Mouse (Mus musculus) ES-E14 (cell line): ENCODE results near the gene Ankrd34a. TPM values are rescaled to one million over a fixed set of nuclear protein-coding genes. Genes with fewer than 3 reads are reported as not detected.

Experiments used
- DNase-seq: peaks from one replicate; pipeline ENCODE4 v3.0.0-alpha.2; 2013; ENCODE audit warnings: low read depth, low spot score
- H3K27ac ChIP-seq: 2 replicates; pipeline ENCODE4 v1.5.1; 2012; ENCODE audit warnings: low read depth, mild to moderate bottlenecking, low read length, moderate library complexity, mixed read lengths; ENCODE audit not compliant: poor library complexity, insufficient read depth, severe bottlenecking
- H3K36me3 ChIP-seq: 2 replicates; pipeline ENCODE4 v1.6.1; 2012; ENCODE audit warnings: mild to moderate bottlenecking, low read length, moderate library complexity, mixed read lengths; ENCODE audit not compliant: control insufficient read depth, poor library complexity, insufficient read depth, severe bottlenecking
- H3K4me1 ChIP-seq, 2 experiments: fragments of 150-350 bp in 1 of 2; sonication (generic) in 1 of 2; 2 replicates each; pipeline ENCODE4 v1.6.1; 2012; ENCODE audit warnings: low read length in 2 of 2, mild to moderate bottlenecking in 1 of 2, mixed read lengths in 1 of 2; ENCODE audit not compliant: control insufficient read depth in 2 of 2, insufficient read depth in 2 of 2, poor library complexity in 1 of 2
- H3K4me3 ChIP-seq, 2 experiments: fragments of 150-350 bp in 1 of 2; sonication (generic) in 1 of 2; 2 replicates each; pipeline ENCODE4 v1.5.1; 2012; ENCODE audit warnings: low read length in 2 of 2, low read depth in 1 of 2, mild to moderate bottlenecking in 1 of 2, mixed read lengths in 1 of 2; ENCODE audit not compliant: insufficient read depth in 1 of 2, poor library complexity in 1 of 2, severe bottlenecking in 1 of 2
- H3K9ac ChIP-seq: 2 replicates; pipeline ENCODE4 v1.6.1; 2012; ENCODE audit warnings: low read depth, mild to moderate bottlenecking, low read length, mixed read lengths; ENCODE audit not compliant: poor library complexity, insufficient read depth, severe bottlenecking
- H3K9me3 ChIP-seq: fragments of 150-350 bp; sonication (generic); 2 replicates; pipeline ENCODE4 v1.6.1; 2012; ENCODE audit warnings: low read depth, mild to moderate bottlenecking, low read length; ENCODE audit not compliant: control insufficient read depth, insufficient read depth
- CHD2 ChIP-seq: IDR thresholded peaks from 2 replicates; pipeline ENCODE4 v1.6.1; 2014; ENCODE audit warnings: mild to moderate bottlenecking, low read depth, low read length, inconsistent platforms
- HCFC1 ChIP-seq: IDR thresholded peaks from 2 replicates; pipeline ENCODE4 v1.6.1; 2012; ENCODE audit warnings: low read length, inconsistent platforms, borderline replicate concordance; ENCODE audit not compliant: insufficient read depth
- MAFK ChIP-seq: IDR thresholded peaks from 2 replicates; pipeline ENCODE4 v1.6.1; 2014; ENCODE audit warnings: mild to moderate bottlenecking, low read depth, low read length, inconsistent platforms; ENCODE audit not compliant: insufficient read depth
- ZC3H11A ChIP-seq: IDR thresholded peaks from 2 replicates; pipeline ENCODE4 v1.6.1; 2012; ENCODE audit warnings: low read depth, mild to moderate bottlenecking, inconsistent platforms, low read length, borderline replicate concordance
- ZNF384 ChIP-seq: IDR thresholded peaks from 2 replicates; pipeline ENCODE4 v1.6.1; 2012; ENCODE audit warnings: low read depth, low read length, inconsistent platforms
- in situ Hi-C, 2 experiments: fragments of 600-800 bp; cut with MboI; formaldehyde crosslinking; loops; one replicate each; pipeline ENCODE4 v1.15.1; 2025; ENCODE audit warnings: low sequenced_read_pairs in 2 of 2, inconsistent platforms in 1 of 2; ENCODE audit not compliant: unreplicated experiment in 2 of 2
- total RNA-seq: library from RNA; depleted of rRNA; stranded (reverse); fragments of 300-350 nt; gene quantifications from 2 replicates; pipeline ENCODE4 v1.2.3, GENCODE M21; 2012

Ankrd34a gene
- total RNA-seq, 1 experiment = 0.67 TPM

- no peaks in the 10 kb centered on the region for H3K36me3 ChIP-seq
- no peaks in the 10 kb centered on the region for H3K9me3 ChIP-seq
- peak overlapping the region; percentile 38; the same call in 1 of the 2 replicates for H3K9ac ChIP-seq
- no peak for TF ChIP-seq ZC3H11A
- TF ChIP-seq CHD2 = no peak
- no peak for TF ChIP-seq MAFK
- TF ChIP-seq ZNF384 = no peak
- TF ChIP-seq HCFC1 = no peak
- H3K4me1 ChIP-seq = peaks cover 8 to 46% of the 10 kb centered on the region in 2 experiments
- in situ Hi-C loops = no loop called here
- DNase-seq = no peak
- no peak overlapping the region; a peak in 1 of 4 replicates for H3K4me3 ChIP-seq
- no peak overlapping the region; the same call in 1 of the 2 replicates for H3K27ac ChIP-seq
Measured at GRCm38 (mm10) chr3:96573611-96574511, 22.6 kb upstream of the Ankrd34a start.

DNA sequence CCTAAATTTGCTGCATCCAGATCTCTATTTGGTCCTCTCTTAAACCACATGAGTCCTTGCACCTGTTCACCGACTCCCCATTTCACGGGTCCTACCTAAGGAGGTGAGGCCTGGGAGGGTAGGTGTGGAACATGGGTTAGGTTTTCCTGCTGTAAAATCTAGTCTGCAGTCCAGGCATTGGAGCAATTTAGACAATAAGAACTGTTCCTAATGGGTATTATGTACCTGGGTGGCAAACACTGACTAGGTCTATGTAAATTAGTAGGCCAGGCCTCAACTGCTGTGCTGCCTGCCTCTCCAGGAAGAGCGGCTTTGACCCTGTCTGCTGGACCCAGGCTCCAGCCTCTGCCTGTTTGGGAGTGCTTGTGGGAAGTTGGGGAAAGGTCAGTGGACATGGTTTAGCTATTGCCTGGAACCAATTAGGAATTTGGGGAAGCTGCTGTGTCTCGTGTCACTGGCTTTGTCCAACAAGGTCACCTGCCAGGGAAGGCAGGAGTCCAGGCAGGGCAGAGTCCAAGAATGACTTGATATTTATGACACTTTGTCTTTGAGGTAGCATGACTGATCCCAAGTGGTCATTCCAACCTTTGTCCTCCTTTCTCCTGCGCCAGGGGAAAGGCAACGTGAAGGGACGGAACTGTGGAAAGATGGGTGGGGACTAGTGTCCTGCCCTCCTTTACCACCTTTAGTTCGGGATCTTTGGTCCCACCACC lies 21.0 kb upstream of the Ankrd34a start:
- peak overlapping the region; percentile 100 for H3K27ac ChIP-seq
- H3K9ac ChIP-seq = peak overlapping the region; percentile 81; the same call in 1 of the 2 replicates
- peak overlapping the region in 1 of 2 experiments; percentile 56; a peak in 2 of 4 replicates for H3K4me3 ChIP-seq
- TF ChIP-seq MAFK = no peak
- TF ChIP-seq ZNF384 = no peak
- no peak for TF ChIP-seq ZC3H11A
- TF ChIP-seq CHD2 = no peak
- no peak for TF ChIP-seq HCFC1
- H3K4me1 ChIP-seq = peaks cover 6 to 48% of the 10 kb centered on the region in 2 experiments; a peak in 3 of 4 replicates
- in situ Hi-C loops = no loop called here
- no peaks in the 10 kb centered on the region for H3K9me3 ChIP-seq
- no peaks in the 10 kb centered on the region for H3K36me3 ChIP-seq
- DNase-seq = no peak

- peak overlapping the region; percentile 100 for H3K27ac ChIP-seq
- peaks cover 6 to 47% of the 10 kb centered on the region in 2 experiments; a peak in 3 of 4 replicates for H3K4me1 ChIP-seq
- H3K36me3 ChIP-seq = no peaks in the 10 kb centered on the region
- TF ChIP-seq ZC3H11A (no peak), MAFK (no peak), ZNF384 (no peak), HCFC1 (no peak)
- H3K9me3 ChIP-seq = no peaks in the 10 kb centered on the region
- in situ Hi-C loops = no loop called here
- DNase-seq = no peak
- H3K4me3 ChIP-seq = peak overlapping the region; percentile 10 to 56
- H3K9ac ChIP-seq = peak overlapping the region; percentile 81
Measured at GRCm38 (mm10) chr3:96576005-96576658, 20.3 kb upstream of the Ankrd34a start.

- Histone ChIP-seq H3K4me3 (peak within 1 kb of the TSS; percentile 55 to 56), H3K27ac (peak within 1 kb of the TSS; percentile 100), H3K9ac (peak within 1 kb of the TSS; percentile 81), H3K9me3 (no peaks in the 10 kb centered on the region), H3K4me1 (peaks cover 1 to 46% of the 10 kb centered on the region in 2 experiments; a peak in 3 of 4 replicates), H3K36me3 (no peaks in the 10 kb centered on the region)
- peak; percentile 97 for DNase-seq
- in situ Hi-C loops = no loop called here
- peak; percentile 65; the same call in 1 of the 2 replicates for TF ChIP-seq HCFC1
- TF ChIP-seq ZNF384 = no peak
- TF ChIP-seq CHD2 = peak; percentile 85
Measured at GRCm38 (mm10) chr3:96576690-96577541, 19.5 kb upstream of the Ankrd34a start, which contains the start of gene Gm16253. Gene Gm16253, plus strand, starts transcription at chr3:96576984.
